Mouse (Mus musculus) gastrocnemius, postnatal 25 days (tissue): ENCODE data around the gene Cela2a. TPM values are rescaled to one million over a fixed set of nuclear protein-coding genes. Genes with fewer than 3 reads are reported as not detected.
A peak's percentile ranks its signal among the peaks of the same experiment; 100 is the strongest.
"Not testable (repeated sequence)": the region's sequence is repeated elsewhere in the genome, so short reads cannot be mapped to it uniquely, and the experiment has no call there.

Experiments
- DNase-seq: peaks from one replicate; pipeline ENCODE4 v3.0.0; 2022
- total RNA-seq, 2 experiments: library from RNA; stranded (reverse); gene quantifications; 1 replicate in 1 of 2; 2 replicates in 1 of 2; pipeline ENCODE4 v1.2.3; 2021

Gene Cela2a
- total RNA-seq, 2 experiments from 2014 or later, result not detected

DNA sequence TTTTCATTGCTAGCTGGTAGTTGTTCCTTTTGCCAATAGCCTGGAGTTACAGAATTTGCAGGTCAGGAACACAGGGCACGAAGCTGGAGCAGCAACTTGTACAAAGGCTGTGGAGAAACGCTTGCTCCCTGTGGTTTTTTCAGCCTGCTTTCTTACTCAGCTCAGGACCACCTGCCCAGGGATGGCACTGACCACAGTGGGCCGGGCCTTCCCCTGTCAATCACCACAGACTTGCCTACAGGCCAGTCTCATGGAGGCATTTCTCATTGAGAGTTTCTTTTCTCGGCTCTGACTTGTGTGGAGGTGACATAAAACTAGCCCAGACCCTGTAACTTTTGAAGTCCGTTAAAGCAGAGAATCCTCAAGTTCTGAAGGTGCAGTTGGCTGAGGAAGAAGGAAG lies 28.4 kb downstream of the Cela2a start:
- no peak for DNase-seq

DNA sequence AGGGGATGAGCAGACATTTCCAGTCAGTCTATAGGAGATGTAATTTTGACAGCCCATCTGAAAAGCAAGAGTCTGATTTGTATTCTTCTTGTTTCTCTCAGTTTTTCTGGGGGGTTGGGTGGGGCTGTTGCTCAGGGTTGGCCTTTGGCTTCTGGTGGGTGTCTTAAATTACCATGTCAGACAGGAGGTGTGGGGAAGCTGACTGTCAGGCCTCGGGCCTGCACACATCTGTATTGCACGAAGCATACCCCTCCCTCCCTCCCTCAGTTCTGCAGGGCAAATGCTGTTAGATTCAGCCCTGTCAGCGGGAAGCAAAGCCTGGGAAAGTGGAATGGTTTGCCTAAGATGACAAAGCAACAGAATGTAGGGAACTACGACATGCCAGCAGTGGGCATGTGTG lies 29.0 kb downstream of the Cela2a start:
- DNase-seq, result no peak

DNA sequence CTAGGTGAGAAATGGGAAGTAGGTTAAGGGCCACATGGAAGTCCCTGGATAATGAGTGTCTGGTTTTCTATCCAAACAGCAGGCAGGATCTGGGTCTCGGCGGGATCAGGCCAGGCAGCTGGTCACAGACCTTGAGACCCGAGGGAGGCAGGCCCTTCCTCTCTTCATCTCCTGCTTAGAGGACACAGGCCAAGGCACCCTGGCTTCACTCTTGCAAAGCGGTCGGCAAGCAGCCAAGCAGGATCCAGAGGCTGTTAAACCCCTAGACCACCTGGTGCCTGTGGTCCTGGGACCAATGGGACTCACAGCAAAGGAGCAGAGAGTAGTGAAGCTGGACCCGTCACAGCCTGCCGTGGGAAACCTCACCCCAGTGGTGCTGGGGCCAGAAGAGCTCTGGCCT lies 29.6 kb downstream of the Cela2a start:
- peak; percentile 28 for DNase-seq

DNA sequence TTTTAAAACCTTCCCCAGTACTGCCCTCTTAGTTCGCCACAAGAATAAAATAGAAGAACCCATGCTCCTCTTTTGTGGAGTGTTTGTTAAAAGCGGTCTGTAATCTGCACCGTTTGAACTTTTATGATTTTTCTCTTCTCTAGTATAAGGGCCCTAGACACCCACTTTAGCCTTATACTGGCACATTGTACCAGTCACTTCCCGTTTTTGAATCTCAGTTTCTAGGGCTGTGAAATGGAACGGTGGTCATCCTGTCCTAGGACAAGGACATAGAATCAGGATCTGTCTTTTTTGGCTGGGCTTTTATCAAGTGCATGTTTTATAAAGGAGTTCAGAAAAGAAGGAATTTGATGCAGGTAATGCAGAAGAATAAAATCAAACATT lies 31.8 kb downstream of the Cela2a start:
- no peak for DNase-seq

DNA sequence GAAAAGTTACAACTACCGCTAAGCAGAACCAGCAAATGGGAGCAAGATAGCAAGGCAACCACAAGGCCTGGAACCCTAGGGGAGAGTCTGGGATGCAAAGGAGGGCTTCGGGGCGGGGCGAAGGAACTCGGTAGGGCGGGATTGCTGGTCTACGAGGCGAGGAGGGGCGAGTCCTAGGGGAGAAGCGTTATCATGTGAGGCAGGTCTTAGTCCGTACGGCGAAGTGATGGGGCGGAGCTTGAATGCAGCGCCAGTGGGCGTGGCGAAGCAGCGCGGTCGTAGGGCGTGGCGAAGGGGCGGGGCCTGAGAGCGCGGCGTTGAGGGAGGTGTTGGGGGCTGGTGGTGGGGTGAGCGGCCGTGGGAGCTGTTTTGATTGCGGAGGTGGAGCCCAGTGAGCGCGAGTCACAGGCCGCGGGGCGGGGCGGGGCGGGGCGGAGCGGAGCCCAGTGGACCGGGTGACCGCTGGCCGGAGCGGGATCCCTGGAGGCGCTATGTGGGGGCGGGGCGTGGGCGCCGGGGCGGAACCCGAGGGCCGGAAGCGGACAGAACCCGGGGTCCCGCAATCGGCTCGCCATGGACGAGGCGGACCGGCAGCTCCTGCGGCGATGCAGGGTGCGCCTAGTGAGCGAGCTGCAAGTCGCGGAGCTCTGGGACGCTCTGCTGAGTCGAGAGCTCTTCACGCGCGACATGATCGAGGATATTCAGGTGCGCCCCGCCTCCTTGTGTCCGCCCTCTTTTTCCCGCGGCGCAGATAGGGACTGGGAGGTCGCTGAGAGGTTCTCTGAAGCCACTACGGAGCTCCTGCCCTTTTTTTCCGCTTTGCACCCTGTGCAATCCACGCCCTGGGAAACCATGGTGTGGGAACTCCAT lies 32.4 kb downstream of the Cela2a start, which contains the start of gene Casp9:
Gene Casp9 (plus strand): TSS at position 331 of the 870 bp plus-strand sequence.
- peak; percentile 97 for DNase-seq

DNA sequence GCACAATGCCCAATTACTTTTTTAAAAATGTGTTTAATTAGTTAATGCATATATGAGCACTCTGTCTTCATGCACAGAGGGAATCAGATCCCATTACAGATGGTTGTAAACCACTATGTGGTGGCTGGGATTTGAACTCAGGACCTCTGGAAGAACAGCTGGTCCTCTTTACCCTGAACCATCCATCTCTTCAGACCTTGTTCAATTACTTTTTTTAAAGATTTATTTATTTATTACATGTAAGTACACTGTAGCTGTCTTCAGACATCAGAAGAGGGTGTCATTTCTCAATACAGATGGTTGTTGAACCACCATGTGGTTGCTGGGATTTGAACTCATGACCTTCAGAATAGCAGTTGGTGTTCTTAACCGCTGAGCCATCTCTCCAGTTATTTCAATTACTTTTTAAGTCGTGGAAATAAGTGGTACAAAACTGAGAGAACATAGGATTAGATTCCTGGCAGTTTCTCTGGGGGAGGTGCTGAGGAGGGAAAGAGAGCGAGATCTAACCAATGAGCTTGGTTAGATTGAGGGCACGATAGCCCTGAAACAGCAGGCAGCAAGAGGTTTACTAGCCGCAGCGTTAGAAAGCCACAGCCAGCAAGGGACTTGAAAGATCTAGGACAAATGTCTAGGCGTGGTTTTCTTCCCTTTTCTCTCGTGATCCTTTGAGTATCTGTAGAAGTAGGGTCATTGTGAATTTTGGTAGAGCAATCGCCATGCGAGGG lies 33.2 kb downstream of the Cela2a start:
- DNase-seq, result no peak

DNA sequence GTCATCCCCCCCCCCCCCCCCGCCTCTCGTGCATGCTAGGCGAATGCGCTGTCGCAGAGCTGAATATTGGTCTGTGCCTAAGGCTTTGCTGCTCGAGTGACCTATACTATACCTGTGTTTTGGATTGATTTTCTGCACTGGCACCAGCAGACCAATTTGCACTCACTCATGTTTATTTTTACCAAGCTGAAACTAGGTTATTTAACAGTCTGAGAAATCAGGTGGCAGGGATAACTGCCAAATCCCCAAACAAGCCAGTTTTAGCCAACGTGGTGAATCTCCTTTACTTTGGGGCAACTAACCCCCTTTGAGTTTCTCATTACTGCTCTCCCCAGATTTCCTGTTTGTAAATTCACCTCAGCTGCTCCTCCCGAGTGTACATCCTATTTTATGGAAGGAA lies 34.0 kb downstream of the Cela2a start:
- DNase-seq, result no peak

DNA sequence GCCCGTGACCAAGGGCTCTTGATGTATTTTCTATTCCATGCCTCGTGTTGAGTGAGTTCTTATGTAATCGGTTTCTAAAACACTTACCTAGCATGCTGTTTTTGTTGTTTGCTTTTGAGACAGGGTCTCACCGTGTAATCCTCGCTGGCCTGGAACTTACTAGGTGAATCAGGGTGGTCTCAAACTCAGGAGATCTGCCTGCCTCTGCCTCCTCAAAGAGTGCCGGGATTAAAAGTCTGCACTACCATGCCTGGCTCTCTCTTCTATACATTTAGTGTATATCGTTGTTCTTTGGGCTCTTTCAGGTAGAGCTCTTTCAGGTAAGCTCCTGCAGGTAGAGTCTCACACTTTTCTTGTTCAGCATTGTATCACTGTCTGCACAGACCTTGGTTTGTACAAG lies 34.5 kb downstream of the Cela2a start:
- DNase-seq, result no peak

DNA sequence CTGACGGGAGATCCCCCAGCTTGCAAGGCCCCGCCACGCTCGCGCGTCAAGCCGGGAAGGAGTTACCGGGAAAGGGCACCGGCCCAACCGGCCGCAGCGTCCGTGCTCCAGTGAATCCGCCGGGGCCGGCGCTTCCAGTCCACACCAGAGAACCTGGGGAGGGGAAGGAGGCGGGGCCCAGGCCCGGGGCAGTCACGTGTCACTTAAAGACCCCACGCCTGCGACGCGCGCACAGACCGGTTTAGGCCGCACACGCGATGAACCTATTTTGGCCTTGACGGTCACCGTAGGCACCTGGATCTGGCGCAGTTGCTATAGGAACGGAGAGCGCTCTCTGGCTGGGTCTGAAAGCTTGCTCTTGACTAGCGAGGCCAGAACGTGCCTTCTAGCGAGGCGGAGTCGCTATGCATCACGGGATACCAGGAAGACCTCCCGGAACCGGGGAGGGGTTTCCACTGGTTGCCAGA lies 35.4 kb downstream of the Cela2a start, which contains the start of gene Dnajc16:
Gene Dnajc16 (minus strand): TSS at position 408 of the 467 bp plus-strand sequence.
- DNase-seq, result peak; percentile 97

DNA sequence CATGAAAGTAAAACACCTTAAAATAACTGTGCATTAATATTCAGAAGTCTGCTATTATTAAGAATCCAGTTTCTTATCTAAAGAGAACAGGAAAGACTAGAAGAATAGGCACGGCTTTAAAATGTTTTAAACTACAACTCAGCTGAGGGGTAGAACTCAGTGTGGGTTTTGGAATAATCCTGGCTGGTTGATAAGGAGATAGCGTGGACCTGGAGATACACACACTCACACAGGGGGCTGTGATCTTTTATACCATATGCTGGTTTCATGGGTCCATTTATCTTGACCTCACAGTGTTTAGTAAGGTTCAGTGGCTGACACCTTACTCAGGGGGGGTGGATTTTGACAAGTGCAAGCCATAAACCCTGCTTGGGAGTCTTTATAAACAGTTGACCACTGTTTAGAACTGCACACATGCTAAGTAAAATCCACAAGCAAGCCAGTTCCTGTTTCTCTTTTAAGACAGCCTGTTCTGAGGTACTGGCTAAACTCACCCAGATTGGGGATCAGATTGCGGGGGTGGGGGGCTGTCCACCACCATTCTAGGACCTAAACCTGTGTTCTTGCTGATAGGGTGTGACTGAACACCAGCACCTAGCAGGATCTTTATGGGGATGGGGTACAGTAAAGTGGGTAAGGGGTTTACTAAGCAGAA lies 36.3 kb downstream of the Cela2a start:
- no peak for DNase-seq

DNA sequence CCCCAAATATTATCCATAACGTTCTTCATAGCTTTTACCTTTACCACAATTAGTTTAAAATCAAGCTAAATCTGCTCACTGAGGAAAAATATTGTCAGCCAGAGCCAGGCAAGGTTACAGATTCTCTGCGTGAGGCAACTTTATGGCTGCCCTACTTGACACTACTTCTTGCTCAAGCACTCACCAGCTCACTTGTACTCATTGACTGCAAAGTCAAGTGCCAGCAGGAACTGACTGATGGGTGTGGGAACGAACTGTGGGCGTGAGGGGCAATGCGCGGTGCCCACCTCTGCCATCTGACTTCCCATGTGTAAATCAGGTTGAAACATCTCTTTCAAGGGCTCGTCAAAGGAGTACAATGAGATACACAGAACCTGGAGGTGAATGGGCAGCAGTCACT lies 38.5 kb downstream of the Cela2a start:
- DNase-seq, result no peak

DNA sequence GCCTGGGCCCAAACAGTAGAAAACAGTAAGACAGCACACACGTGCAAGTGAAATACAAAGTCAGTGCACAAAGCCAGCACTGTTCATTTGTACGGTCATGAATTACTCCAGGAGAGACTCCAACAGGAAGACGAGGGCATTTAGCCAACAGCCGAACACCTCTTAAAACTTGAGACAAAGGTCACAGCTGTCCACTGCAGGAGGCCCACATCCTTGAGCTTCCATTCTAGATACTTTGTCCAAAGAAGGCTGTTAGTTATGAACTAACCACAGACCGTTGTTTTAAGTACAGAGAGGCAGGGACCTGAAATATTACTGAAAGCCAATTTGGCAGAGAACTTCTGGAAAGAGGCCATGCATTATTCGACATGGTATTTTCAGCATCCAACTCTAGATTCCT lies 38.9 kb downstream of the Cela2a start:
- no peak for DNase-seq

DNA sequence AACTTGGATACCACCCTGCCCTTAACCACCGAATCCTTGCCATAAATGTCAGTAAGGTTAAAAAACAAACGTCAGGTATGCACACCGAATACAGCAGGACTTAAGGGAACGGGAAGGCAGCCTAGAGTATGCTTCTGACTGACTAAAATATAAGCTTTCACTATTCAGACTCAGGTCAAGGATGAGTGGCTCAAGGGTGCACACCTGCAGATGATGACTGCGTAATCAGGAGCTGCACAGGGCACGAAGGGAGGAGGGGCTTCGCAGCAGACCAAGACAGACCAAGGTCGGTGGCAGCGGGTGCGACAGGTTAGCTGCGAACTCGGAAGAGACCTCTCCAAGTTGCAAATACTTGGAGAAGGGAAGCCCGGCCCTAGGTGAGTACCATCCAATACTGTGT lies 39.8 kb downstream of the Cela2a start:
- no peak for DNase-seq

DNA sequence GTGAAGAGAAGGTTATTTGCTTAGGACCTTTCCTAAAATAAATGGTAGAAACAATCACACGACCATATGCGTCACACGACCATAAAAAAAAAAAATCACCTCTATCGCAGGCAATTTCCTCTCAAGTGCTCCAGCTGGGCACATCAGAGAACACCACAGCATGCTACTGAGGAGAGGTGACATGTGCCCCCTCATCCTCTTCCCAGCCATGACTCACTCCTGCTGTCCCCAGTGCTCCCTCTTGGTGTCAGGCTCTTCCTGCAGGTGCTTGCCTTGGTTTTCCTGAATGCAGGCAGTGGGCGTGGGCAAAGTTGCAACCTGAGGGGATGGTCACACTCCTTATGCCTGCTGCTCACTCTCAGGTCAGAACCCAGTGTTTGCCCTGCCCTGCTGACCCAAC lies 41.1 kb downstream of the Cela2a start:
- no peak for DNase-seq

DNA sequence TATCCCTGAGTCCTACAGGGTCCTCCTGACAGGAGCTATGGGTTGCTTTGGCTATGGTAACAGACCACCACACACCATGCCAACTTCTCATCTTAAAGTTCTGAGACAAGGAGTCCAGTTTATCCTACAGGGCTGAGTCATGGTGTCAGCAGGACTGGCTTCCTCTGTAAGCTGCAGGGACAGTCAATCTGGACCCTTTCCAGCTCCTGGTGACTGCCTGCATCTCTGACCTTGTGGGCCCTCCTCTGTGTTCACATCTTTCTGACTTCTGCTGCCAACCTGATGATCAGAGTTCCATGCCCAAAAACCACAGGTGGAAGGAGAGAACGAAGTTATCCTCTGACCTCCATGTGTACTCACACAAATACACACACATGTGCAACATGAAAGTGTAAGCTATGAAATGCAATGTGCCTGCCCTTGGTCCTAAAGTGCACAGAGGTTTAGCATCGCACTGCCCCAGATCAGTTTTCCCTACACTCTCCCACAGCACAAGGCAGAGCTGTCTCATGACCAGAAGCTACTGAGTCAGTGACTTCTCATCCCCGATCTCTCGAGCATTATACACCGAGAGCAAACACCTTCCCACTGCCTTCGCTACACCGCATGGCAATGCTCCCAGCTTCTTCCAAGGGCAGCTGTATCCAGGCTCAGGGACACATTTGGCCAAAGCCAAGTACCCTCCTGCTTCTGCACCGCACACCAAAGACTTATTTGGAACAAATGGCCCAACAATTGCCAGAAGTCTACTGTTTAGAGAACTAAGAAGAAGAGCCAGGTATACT lies 44.6 kb downstream of the Cela2a start:
- DNase-seq, result no peak

DNA sequence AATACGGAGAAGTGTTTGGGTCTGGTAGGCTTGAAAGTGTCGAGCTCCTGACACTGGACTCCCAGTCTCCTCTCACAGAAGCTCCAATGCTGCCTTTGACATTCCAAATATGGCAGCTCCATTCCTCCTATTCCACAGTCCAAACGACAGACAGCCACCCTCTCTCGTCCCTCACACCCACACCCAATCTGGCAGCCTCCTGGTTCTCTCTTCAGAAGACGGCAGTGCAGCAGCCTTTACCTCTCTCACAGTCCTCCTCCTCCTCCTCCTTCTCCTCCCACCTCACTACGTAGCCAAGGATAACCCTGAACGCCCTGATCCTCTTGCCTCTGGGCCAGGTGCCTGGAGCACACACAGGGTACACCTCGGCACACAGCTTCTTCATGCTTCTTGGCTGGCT lies 46.1 kb downstream of the Cela2a start:
- DNase-seq, result no peak

DNA sequence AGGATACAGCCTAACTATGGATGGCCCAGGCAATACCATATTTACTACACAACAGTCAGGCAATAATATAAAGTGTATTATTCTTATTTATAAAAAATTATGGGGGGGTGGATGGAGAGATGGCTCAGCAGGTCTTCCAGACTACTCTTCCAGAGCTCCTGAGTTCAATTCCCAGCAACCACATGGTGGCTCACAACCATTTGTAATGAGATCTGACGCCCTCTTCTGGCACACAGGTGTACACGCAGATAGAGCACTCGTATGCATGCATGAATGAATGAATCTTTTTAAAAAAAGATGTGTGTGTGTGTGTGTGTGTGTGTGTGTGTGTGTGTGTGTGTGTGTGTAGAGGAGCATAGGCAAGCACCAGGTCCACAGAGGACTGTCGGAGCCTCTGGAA lies 52.9 kb downstream of the Cela2a start:
- not testable (repeated sequence) for DNase-seq

DNA sequence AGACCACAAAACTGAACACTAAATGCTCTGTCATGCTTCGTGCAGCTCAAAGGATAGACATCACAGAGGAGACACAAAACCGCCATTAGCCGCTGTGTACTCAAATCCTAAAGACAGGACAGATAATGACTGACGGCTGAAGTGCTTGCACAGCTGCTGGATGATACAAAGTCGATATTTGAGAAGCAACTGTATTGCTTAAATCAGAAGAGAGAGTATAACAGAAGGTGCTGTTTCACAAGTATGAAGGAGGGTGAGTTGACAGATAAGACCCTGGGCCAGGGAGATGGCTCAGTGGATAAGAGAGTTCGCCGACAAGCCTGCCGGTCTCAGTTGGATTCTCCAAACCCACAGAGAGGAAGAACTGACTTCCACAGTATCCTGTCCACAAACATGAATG lies 54.1 kb downstream of the Cela2a start:
- DNase-seq, result no peak

DNA sequence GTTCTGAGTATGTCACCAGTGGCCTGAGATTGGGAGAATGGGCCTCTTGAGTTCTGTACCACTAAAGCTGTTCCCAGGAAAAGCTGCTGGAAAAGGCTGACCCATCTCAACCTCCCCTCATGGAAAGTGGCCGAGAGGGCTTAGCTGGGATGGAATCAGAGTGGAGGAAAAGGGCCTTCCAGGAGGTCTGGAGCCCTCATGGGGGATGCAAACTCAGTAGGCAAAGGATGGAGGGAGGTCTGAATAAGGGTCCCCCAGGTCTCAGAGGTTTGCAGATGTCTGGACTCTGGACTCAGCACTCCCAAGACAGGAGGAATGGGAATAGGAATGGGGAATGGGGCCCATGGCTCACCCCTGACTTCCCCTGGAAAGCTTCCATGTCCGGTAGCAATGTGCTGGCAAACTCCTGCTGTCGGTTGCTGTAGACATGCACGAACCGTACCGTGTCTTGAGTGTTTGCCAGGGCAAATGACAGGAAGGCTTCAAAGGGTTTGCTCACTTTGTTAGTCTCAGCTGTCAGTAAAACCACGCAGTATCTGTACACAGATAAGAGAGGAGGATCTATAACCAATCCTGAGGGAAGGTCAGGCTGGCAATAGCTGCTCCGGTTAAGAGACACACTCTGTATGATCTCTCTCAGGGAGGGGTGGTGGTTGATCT lies 56.3 kb downstream of the Cela2a start:
- DNase-seq, result no peak

DNA sequence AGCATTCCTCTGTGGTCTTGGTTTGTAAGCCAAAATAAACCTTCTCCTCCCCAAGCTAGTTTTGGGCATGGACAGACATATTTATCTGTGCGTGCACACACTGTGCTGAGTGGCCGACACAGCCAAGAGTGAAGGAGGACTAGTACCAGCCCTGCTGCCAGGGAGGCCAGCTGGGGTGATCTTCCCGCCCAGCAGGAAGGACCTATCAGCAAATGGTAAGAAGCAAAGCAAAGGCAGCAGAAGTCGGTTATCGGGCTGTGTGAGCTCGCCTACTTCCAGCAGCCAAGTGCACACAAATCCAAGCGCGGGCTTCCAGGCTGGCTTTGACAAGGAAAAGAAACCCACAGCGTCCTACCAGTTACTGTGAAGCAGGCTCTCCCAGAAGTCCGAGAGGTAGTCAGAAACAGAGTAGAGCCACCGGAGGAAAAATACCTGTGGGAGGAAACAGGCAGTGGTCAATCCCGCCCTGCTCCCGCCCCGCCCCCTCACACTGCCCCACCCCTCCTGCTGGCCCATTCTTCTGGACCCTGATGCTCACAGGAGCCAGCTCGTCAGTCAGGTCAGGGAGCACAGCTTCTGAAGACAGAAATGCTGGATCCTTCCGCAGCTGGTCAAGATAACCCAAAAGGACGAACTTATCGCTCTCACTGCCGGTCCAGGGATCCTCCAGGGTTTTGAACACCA lies 58.5 kb downstream of the Cela2a start:
- DNase-seq, result no peak
